Mouse (Mus musculus) midbrain, embryonic 15.5 days (tissue): ENCODE data around the gene 1700001K19Rik. TPM values are rescaled to one million over a fixed set of nuclear protein-coding genes. Genes with fewer than 3 reads are reported as not detected.
"Not testable (repeated sequence)": the region's sequence is repeated elsewhere in the genome, so short reads cannot be mapped to it uniquely, and the experiment has no call there.

Source experiments
- ATAC-seq: fragments of 200-750 bp; cut with Nextera tagmentation; replicated peaks from 2 replicates; pipeline ENCODE4 v1.8.0; 2017; ENCODE audit warnings: moderate TSS enrichment
- H3K27ac ChIP-seq: fragments of 300-500 bp; sonication (generic); 2 replicates; pipeline ENCODE4 v1.5.1; 2015; ENCODE audit warnings: mild to moderate bottlenecking, inconsistent platforms
- H3K27me3 ChIP-seq: fragments of 300-500 bp; sonication (generic); replicated peaks from 2 replicates; pipeline ENCODE4 v1.6.1; 2015; ENCODE audit warnings: inconsistent platforms
- H3K36me3 ChIP-seq: fragments of 300-500 bp; sonication (generic); replicated peaks from 2 replicates; pipeline ENCODE4 v1.6.1; 2015; ENCODE audit warnings: inconsistent platforms
- H3K4me1 ChIP-seq: fragments of 300-500 bp; sonication (generic); 2 replicates; pipeline ENCODE4 v1.6.1; 2015; ENCODE audit warnings: inconsistent platforms
- H3K4me2 ChIP-seq: fragments of 300-500 bp; sonication (generic); 2 replicates; pipeline ENCODE4 v1.6.1; 2015; ENCODE audit warnings: inconsistent platforms, mild to moderate bottlenecking, moderate library complexity
- H3K4me3 ChIP-seq: fragments of 300-500 bp; sonication (generic); 2 replicates; pipeline ENCODE4 v1.5.1; 2015; ENCODE audit warnings: mild to moderate bottlenecking, inconsistent platforms
- H3K9ac ChIP-seq: fragments of 300-500 bp; sonication (generic); 2 replicates; pipeline ENCODE4 v1.6.1; 2015; ENCODE audit warnings: mild to moderate bottlenecking, inconsistent platforms
- H3K9me3 ChIP-seq: fragments of 300-500 bp; sonication (generic); 2 replicates; pipeline ENCODE4 v1.6.1; 2016; ENCODE audit warnings: inconsistent platforms
- WGBS: fragments of 180-500 bp; shearing (Covaris S2); methylation state at CpG from one replicate; pipeline ENCODE4 v1.1.7; 2015; ENCODE audit warnings: mixed read lengths; 5-methylcytosine and 5-hydroxymethylcytosine counted together
- polyA plus RNA-seq: library from polyadenylated mRNA; unstranded; fragments of >200 nt; fragmentation: Nextera tagmentation; extraction: Ambion mirVana; gene quantifications from 2 replicates; pipeline ENCODE4 v1.2.1, GENCODE M21; 2015

1700001K19Rik gene
- polyA plus RNA-seq = 0.31 TPM in 1 of 2 replicates, not detected in the other

GRCm38 (mm10) chr12:110682561-110683299 is at the start of gene 1700001K19Rik:
Gene 1700001K19Rik, minus strand, starts transcription at chr12:110682619.
- Histone ChIP-seq H3K9me3 (no peaks in the 10 kb centered on the region), H3K27me3 (no peaks in the 10 kb centered on the region), H3K4me1 (no peaks in the 10 kb centered on the region), H3K9ac (no peak within 1 kb of the TSS), H3K4me3 (no peak within 1 kb of the TSS), H3K36me3 (0 out of 2 replicates have a peak, but pooled peaks cover under 1% of the 10 kb centered on the region), H3K27ac (no peak within 1 kb of the TSS), H3K4me2 (no peak within 1 kb of the TSS)
- 80% methylated on average over 9 of the region's 9 CpGs for WGBS
- ATAC-seq = no peak

GRCm38 (mm10) chr12:110726428-110726827 is 44.0 kb upstream of the 1700001K19Rik start:
- no peak overlapping the region for H3K4me3 ChIP-seq
- H3K9me3 ChIP-seq = no peaks in the 10 kb centered on the region
- 48% methylated on average over 1 of the region's 1 CpGs for WGBS
- no peaks in the 10 kb centered on the region for H3K4me1 ChIP-seq
- H3K9ac ChIP-seq = no peak overlapping the region
- no peaks in the 10 kb centered on the region for H3K36me3 ChIP-seq
- H3K27ac ChIP-seq = no peak overlapping the region
- H3K4me2 ChIP-seq = no peak overlapping the region
- no peaks in the 10 kb centered on the region for H3K27me3 ChIP-seq
- ATAC-seq = no peak

- WGBS = 94% methylated on average over 5 of the region's 5 CpGs
- no peak for ATAC-seq
- no peaks in the 10 kb centered on the region for H3K4me1 ChIP-seq
- no peaks in the 10 kb centered on the region for H3K27me3 ChIP-seq
- no peak overlapping the region for H3K27ac ChIP-seq
- H3K9ac ChIP-seq = no peak overlapping the region
- H3K4me3 ChIP-seq = no peak overlapping the region
- H3K9me3 ChIP-seq = no peaks in the 10 kb centered on the region
- H3K36me3 ChIP-seq = no peaks in the 10 kb centered on the region
- no peak overlapping the region for H3K4me2 ChIP-seq
Observed at GRCm38 (mm10) chr12:110725489-110725888, 43.1 kb upstream of the 1700001K19Rik start.

- ATAC-seq = no peak
- no peak overlapping the region for H3K4me2 ChIP-seq
- no peak overlapping the region for H3K4me3 ChIP-seq
- no peak overlapping the region for H3K27ac ChIP-seq
- no peaks in the 10 kb centered on the region for H3K27me3 ChIP-seq
- H3K4me1 ChIP-seq = no peaks in the 10 kb centered on the region
- H3K9me3 ChIP-seq = no peaks in the 10 kb centered on the region
- no peaks in the 10 kb centered on the region for H3K36me3 ChIP-seq
- 93% methylated on average over 5 of the region's 5 CpGs for WGBS
- no peak overlapping the region for H3K9ac ChIP-seq
Observed at GRCm38 (mm10) chr12:110725051-110725450, 42.6 kb upstream of the 1700001K19Rik start.

GRCm38 (mm10) chr12:110716004-110716403 is 33.6 kb upstream of the 1700001K19Rik start:
- no peaks in the 10 kb centered on the region for H3K36me3 ChIP-seq
- H3K4me1 ChIP-seq = no peaks in the 10 kb centered on the region
- no peak overlapping the region for H3K27ac ChIP-seq
- H3K4me3 ChIP-seq = no peak overlapping the region
- H3K4me2 ChIP-seq = no peak overlapping the region
- no peaks in the 10 kb centered on the region for H3K9me3 ChIP-seq
- no peak overlapping the region for H3K9ac ChIP-seq
- ATAC-seq = no peak
- 32% methylated on average over 5 of the region's 5 CpGs for WGBS
- H3K27me3 ChIP-seq = no peaks in the 10 kb centered on the region

- no peak overlapping the region for H3K27ac ChIP-seq
- H3K4me1 ChIP-seq = no peaks in the 10 kb centered on the region
- 92% methylated on average over 6 of the region's 6 CpGs for WGBS
- H3K9ac ChIP-seq = no peak overlapping the region
- H3K9me3 ChIP-seq = no peaks in the 10 kb centered on the region
- ATAC-seq = no peak
- no peaks in the 10 kb centered on the region for H3K36me3 ChIP-seq
- H3K4me2 ChIP-seq = no peak overlapping the region
- no peaks in the 10 kb centered on the region for H3K27me3 ChIP-seq
- H3K4me3 ChIP-seq = no peak overlapping the region
Observed at GRCm38 (mm10) chr12:110714215-110714614, 31.8 kb upstream of the 1700001K19Rik start.

GRCm38 (mm10) chr12:110713784-110714183 is 31.4 kb upstream of the 1700001K19Rik start:
- H3K36me3 ChIP-seq = no peaks in the 10 kb centered on the region
- no peak overlapping the region for H3K9ac ChIP-seq
- WGBS = 95% methylated on average over 6 of the region's 6 CpGs
- no peaks in the 10 kb centered on the region for H3K27me3 ChIP-seq
- H3K9me3 ChIP-seq = no peaks in the 10 kb centered on the region
- H3K27ac ChIP-seq = no peak overlapping the region
- no peaks in the 10 kb centered on the region for H3K4me1 ChIP-seq
- no peak overlapping the region for H3K4me2 ChIP-seq
- ATAC-seq = no peak
- no peak overlapping the region for H3K4me3 ChIP-seq

- Histone ChIP-seq H3K4me1 (peaks cover 9% of the 10 kb centered on the region), H3K9me3 (no peaks in the 10 kb centered on the region), H3K4me3 (no peak overlapping the region), H3K4me2 (no peak overlapping the region), H3K36me3 (no peaks in the 10 kb centered on the region), H3K9ac (no peak overlapping the region), H3K27me3 (no peaks in the 10 kb centered on the region), H3K27ac (no peak overlapping the region)
- WGBS = 78% methylated on average over 5 of the region's 5 CpGs
- ATAC-seq = no peak
Observed at GRCm38 (mm10) chr12:110711270-110711669, 28.9 kb upstream of the 1700001K19Rik start.

- no peak overlapping the region for H3K27ac ChIP-seq
- no peaks in the 10 kb centered on the region for H3K36me3 ChIP-seq
- WGBS = 88% methylated on average over 7 of the region's 7 CpGs
- H3K4me3 ChIP-seq = no peak overlapping the region
- H3K27me3 ChIP-seq = no peaks in the 10 kb centered on the region
- H3K4me2 ChIP-seq = no peak overlapping the region
- peaks cover 19% of the 10 kb centered on the region for H3K4me1 ChIP-seq
- ATAC-seq = no peak
- no peak overlapping the region for H3K9ac ChIP-seq
- no peaks in the 10 kb centered on the region for H3K9me3 ChIP-seq
Observed at GRCm38 (mm10) chr12:110707451-110707850, 25.0 kb upstream of the 1700001K19Rik start.

- Histone ChIP-seq H3K9ac (peak overlapping the region; percentile 12; the same call in 1 of the 2 replicates), H3K4me3 (peak overlapping the region; percentile 31), H3K27ac (peak overlapping the region; percentile 74), H3K36me3 (no peaks in the 10 kb centered on the region), H3K27me3 (no peaks in the 10 kb centered on the region), H3K9me3 (no peaks in the 10 kb centered on the region), H3K4me1 (peaks cover 19% of the 10 kb centered on the region), H3K4me2 (peak overlapping the region; percentile 53)
- peak; percentile 64; the same call in 1 of the 2 replicates for ATAC-seq
- under 1% methylated on average over 27 of the region's 27 CpGs for WGBS
Observed at GRCm38 (mm10) chr12:110706337-110707231, 24.2 kb upstream of the 1700001K19Rik start.

- WGBS = 91% methylated on average over 4 of the region's 4 CpGs
- not testable (repeated sequence) for ATAC-seq, H3K9ac ChIP-seq, H3K9me3 ChIP-seq, H3K36me3 ChIP-seq, H3K4me3 ChIP-seq, H3K27me3 ChIP-seq, H3K4me2 ChIP-seq, H3K27ac ChIP-seq
- H3K4me1 ChIP-seq = peaks cover 19% of the 10 kb centered on the region
Observed at GRCm38 (mm10) chr12:110705419-110705818, 23.0 kb upstream of the 1700001K19Rik start.

GRCm38 (mm10) chr12:110703682-110704081 is 21.3 kb upstream of the 1700001K19Rik start:
- 71% methylated on average over 7 of the region's 7 CpGs for WGBS
- H3K36me3 ChIP-seq = no peaks in the 10 kb centered on the region
- no peaks in the 10 kb centered on the region for H3K27me3 ChIP-seq
- H3K4me3 ChIP-seq = no peak overlapping the region
- H3K9me3 ChIP-seq = no peaks in the 10 kb centered on the region
- no peak overlapping the region for H3K9ac ChIP-seq
- no peak for ATAC-seq
- H3K4me2 ChIP-seq = no peak overlapping the region
- peaks cover 19% of the 10 kb centered on the region for H3K4me1 ChIP-seq
- no peak overlapping the region for H3K27ac ChIP-seq
